Mouse (Mus musculus) myocyte (in vitro differentiated cells): ENCODE results near the gene Galnt15.

Experiments
- E2F4 ChIP-seq: IDR thresholded peaks from one replicate; pipeline ENCODE4 v1.6.1; 2011; ENCODE audit warnings: mild to moderate bottlenecking, control low read depth, moderate library complexity; ENCODE audit not compliant: insufficient read depth
- MAX ChIP-seq: IDR thresholded peaks from one replicate; pipeline ENCODE4 v1.6.1; 2011; ENCODE audit warnings: low read depth, mild to moderate bottlenecking, control low read depth
- MYOD1 ChIP-seq, 3 experiments: IDR thresholded peaks; one replicate each; pipeline ENCODE4 v1.6.1; 2011; ENCODE audit warnings: control low read depth in 2 of 3, low read depth in 2 of 3, mild to moderate bottlenecking in 2 of 3, moderate library complexity in 1 of 3; ENCODE audit not compliant: insufficient read length in 2 of 3, control insufficient read depth in 1 of 3
- MYOG ChIP-seq, 3 experiments: IDR thresholded peaks; one replicate each; pipeline ENCODE4 v1.6.1; 2011; ENCODE audit warnings: control low read depth in 2 of 3, low read depth in 2 of 3, mild to moderate bottlenecking in 2 of 3; ENCODE audit not compliant: insufficient read length in 2 of 3, control insufficient read depth in 1 of 3, insufficient read depth in 1 of 3
- POLR2A ChIP-seq: IDR thresholded peaks from one replicate; pipeline ENCODE4 v1.6.1; 2011; ENCODE audit warnings: low read depth, mild to moderate bottlenecking, control low read depth, moderate library complexity; ENCODE audit not compliant: insufficient read length
- POLR2AphosphoS2 ChIP-seq: IDR thresholded peaks from one replicate; pipeline ENCODE4 v1.6.1; 2011; ENCODE audit warnings: low read depth, control low read depth; ENCODE audit not compliant: insufficient read length

DNA sequence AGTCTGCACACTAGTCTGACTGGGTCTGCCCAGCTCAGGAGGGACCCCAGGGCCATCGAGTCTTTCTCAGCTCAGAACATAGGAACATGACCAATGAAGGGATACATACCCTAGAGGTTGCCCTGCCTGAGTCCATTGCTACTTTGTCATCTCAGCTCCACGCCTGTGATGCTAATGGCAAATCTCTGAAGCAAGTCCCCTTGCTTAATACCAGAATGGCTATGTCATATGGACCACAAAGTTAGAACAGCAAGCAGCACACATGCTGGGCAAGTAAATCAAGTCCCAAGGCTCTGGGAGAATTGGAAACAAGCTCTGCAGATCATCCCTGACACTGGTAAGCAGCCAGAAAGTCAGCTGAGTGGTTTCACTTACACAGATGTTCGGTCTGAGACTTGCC, 70.2 kb downstream of the Galnt15 start:
- TF ChIP-seq MYOG (IDR thresholded peaks at IDR 0.05; ENCODE audit: control insufficient read depth in 1 of 3, insufficient read depth in 1 of 3, insufficient read length in 2 of 3, low read depth in 2 of 3) (no peak), MAX (no peak), MYOD1 (IDR thresholded peaks at IDR 0.05; ENCODE audit: control insufficient read depth in 1 of 3, insufficient read length in 2 of 3, low read depth in 2 of 3) (no peak), E2F4 (no peak), POLR2AphosphoS2 (no peak), POLR2A (no peak)
